Mouse (Mus musculus): ENCODE results near the gene Heatr6.

DNA sequence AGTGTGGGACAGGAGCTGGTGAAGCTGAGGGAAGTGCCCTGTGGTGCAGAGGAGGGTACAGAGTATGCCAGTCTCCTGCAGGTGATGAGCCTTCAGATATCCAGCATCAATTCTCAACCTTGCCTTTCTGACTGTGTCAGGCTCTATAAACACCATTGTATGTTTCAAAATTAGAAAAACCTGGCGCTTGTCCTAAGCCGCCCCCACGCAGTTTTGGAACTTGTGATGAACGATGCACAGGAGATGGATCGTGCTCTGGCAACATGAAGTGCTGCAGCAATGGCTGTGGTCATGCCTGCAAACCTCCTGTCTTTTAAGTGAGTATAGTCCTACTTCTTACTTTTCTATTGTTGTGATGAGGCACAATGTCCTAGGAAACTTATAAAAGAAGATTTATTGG lies 43.8 kb upstream of the Heatr6 start:
- TF ChIP-seq CTCF (IDR thresholded peaks at IDR 0.05) (no peak), EP300 (IDR thresholded peaks at IDR 0.05; ENCODE audit: insufficient read depth, low read depth, low read length) (no peak)
